Mouse (Mus musculus): Measurements from ENCODE around the gene Lrfn2.

The Lrfn2 gene

DNA sequence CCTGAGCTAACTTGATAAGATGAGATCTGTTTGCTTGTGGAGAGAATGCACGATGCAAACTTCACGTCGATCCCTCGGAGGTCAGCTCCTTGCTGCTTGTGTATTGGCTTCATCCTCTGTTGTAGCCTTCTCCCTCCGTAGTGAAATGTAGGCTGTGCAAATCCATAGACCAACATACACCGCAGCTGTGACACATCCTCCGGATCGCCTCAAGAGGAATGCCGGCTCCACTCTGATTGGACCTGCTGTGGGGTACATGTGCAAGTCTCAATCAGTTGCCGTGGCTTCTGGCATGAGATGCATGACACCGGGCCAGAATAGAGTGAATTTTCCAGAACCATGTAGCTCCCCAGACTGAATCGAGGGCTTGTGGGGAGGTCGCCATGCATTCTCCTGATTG, 36.1 kb downstream of the Lrfn2 start:
- no peak for DNase-seq

DNA sequence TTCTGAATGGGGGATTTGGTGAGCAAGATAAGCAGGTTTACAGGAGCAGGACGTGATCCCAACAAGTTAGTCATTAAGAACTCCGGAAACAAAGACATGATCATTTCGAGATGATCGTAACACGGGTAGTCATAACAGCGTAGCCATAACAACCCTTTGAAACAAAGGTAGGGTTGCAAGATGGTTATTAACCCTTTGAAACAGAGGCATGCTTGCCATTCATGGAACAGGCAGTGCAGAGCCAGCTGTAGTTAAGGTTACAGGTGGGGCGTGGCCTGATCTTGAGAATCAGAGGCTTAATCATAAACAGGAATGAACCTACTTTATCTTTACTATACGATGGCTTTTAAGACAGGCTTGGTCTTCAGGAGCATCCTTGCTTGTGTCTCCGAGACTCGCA, 39.1 kb downstream of the Lrfn2 start:
- no peak for DNase-seq

DNA sequence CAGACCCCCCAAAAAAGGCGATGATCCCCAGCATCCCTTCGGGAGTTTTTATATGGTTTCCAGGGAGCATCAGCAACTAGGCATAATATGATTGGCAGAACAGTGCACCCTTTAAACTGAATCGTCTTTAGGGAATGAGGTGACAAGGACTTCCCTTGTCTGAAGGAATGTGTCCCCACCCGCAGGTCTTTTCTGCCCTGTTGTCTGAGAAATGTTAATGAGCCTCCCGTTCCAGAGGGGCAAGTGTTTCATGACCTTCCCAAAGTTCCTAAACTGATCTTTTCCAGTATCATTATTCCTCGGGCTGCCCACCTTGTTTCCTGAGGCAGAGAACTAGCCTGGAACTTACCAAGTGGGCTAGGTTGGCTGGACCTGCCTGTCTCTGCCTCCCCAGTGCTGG, 40.7 kb downstream of the Lrfn2 start:
- no peak for DNase-seq

DNA sequence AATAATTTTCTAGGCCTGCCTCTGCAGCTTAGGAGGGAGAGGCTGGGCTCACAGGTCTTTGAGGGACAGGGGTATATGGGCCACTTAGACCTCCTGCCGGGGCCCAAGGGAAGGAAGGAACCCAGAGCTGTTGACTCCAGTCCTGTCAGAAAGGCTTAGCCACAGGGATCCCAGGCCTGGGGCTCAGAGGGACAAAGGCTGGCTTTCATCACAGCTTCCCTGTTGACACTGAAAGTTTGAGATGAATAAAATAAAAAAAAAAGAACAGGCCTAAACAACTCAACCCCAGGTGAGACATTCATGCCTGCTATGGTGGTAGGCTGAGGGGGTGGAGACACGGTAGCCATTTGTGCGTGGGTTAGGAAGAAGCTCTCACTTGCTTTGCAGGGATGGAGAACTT, 41.2 kb downstream of the Lrfn2 start:
- no peak for DNase-seq

DNA sequence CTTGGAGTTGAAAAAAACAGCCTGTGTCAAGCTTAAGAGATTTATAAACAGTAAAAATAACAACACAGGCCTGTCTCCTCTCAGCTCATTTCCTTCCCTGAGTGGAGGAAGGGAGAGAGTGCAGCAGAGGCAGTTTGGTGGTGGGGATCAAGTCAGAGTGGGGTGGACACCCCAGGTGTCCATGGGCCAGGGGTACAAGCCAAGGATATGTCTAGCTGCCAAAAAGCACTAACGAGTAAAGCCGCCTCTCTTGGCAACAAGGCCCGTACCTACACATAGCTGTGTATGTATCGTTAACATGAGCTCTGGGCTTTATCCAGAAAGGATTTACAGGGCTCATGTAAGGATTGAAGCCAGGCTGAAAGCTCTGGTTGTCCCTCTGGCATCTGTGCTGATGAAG, 42.9 kb downstream of the Lrfn2 start:
- no peak for DNase-seq

DNA sequence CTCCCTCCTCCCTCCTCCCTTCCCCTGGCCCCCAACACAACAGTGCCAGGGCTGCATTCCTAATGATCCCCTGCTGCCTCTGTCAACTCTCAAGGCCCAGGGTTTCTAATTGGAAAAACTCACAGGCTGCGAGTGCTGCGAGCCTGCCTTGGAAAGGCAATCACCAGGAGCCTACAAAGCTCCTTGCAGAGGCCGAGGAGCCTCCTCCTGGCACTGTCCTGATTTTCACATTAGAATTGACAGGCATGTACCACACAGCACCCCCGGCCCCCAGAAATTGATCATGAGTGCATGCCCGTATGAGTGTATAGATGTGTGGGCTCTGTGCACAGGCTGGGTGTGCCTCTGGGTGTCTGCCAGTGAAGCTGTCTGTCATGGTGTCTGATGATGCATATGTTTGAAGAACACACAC, 44.4 kb downstream of the Lrfn2 start:
- DNase-seq, result no peak

DNA sequence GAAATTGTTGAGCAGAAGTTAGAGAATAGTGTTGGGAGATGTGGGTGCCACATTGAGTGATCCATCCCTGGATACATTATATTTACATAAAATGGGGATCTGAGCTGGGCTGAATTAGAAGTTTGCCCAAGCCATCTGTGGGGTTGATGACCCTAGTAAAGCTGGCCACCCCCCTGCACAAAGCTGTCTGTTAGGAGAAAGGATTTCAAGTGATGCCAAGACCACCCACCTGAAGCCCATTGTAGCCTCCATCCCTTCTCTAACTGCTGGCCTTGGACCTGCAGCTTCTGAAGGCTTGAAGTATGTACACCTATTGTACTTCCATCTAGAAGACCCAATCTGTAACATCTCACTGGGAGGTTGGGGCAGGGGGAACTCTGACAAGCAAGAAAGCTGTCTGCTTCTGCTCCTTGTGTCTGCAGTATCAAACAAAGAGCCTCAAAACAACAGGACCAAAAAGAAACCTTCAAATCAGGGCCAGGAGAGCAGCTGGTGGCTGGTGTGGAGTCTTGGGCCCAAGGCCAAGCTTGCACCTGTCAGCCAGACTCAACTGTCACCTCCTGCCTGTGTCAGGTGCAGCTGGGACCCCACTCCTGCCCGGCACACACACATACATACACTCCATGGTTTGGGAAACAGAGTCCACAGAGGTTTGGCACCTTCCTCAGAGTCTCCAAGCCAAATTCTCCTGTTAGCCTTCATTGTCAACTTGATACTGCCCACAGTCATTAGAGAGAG, 63.2 kb downstream of the Lrfn2 start:
- no peak for DNase-seq

DNA sequence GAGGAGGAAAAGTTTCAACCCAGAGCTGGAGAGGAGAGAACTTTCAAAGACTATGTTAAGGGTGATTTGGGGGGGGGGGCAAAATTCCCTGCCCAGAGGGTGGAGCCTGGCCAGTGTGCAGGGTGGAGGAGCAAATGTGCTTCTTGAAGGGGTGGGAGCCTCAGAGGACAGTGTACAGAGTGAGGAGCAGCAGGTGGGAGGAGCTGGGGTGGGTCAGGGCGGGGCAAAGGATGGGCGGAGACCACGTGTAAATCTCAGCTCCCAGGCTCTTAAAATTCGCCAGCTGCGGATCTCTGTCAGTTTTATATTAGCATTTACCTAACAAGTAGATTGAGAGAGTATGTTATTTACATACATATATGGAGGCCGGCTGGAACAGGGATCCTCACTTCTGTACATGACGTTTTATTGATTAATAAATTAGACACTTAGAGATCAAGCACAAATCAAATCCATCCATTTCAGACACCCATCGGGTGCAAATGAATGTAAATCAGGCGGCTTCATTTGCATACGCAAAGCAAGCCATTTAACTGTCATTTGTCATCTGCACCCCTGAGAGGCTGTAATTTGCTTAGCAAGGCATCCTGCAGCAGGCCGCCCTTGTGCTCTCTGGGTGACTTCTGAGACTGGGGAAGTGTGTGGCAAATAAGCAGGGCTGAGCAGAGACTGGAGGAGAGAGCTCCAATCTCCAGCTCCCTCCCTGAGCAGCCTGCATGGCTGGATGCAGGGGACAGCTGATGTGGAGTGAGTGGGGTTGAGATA, 67.5 kb downstream of the Lrfn2 start:
- no peak for DNase-seq

DNA sequence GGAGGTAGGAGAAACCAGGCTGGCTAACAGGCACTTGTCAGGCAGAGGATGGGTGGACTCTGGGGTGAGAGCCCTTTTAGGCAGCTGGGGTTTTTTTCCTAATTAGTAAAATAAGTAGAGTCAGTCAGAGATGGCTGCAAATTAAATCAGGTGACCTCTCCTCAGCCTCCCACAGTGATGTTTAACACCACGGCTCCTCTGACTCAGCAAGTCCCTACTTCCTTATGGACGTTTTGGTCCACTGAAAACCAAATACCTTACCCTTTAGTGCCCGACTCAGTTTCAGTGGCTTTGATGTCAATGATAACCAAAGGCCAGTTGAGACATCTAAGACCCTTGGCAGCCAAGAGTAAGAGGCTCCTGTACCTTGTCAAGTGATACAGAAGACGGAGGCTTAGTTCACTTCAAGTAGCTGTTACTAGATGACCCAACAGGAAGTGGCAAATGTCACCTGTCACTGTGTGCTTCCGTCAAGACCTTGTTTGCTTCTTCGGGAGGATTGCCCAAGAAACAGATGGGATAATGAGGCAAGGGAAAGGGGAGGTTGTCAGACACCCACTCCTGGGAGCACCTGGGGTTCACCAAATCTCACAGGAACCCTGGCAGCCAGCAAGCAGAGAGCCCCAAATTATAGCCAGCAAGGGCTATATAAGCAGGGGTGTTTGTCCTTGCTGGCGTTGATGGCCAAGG, 77.3 kb downstream of the Lrfn2 start:
- DNase-seq, result no peak

DNA sequence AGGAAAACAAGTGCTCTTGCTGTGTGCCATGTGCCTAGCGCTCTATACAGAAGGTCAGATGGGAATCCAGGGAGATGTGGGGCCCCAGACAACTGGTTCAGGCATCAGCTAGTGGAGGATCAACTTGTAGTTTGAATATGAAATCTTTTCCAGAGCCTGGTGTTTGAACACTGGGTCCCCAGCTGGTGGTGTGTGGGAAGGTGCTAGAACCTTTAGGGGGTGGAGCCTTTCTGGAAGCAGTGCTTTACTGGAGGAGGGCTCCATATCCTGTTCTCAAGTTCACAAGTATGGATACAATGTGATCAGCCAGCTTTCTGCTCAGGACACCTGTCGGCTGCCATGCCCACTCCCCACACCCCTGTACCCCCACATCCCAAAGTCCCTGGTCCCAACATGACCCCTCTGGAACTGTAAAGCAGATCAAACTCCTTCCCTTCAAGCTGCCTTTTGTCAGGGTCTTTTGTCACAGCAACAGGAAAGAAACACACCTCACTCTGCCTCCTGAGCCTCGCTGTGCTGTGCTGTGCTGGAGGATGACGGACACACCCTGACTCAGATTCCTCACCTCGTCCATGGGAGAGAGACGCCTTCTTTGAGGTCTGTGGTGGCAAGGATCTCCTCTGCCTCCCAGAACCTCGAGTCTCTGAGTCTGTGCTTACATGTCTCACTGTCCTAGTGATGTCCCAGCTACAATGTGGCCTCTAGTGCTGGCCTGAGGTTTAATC, 81.9 kb downstream of the Lrfn2 start:
- DNase-seq, result no peak

DNA sequence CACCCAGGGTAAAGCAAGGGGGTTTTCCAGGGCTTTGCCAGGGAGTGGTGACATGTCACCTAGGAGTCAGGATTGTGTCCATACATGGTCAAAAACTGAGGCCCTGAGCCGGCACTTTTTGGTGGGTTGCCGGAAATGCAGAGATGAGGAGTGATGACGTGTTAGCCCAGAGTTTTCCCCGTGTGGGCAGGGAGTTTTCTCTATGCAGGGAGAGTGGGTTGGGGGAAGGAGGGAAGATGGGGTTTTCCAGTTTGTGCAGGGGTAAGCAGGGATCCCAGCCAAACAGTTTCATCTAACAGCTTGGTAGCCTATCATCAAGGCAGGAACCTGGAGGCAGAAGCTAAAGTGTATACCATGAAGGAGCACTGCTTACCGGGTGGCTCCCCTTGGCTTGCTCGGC, 83.2 kb downstream of the Lrfn2 start:
- DNase-seq, result no peak

DNA sequence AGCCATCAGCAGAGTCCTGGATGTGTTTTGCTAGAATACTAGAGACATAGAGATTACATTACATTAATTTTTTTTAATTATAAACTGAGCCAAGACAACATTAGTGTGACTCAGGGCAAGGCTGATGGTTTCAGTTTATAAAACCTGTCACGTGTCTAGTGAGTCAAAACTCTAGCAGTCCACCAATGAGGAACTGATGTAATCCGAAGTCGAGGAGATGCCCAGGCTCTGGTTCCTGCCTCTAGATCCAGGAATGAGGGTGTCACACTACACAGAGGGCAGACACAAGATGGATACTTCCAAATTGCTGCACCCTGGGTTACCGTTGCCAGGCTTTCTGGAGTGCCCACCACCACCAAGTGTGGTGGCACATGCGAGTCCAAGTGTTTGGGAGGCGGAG, 84.0 kb downstream of the Lrfn2 start:
- no peak for DNase-seq

DNA sequence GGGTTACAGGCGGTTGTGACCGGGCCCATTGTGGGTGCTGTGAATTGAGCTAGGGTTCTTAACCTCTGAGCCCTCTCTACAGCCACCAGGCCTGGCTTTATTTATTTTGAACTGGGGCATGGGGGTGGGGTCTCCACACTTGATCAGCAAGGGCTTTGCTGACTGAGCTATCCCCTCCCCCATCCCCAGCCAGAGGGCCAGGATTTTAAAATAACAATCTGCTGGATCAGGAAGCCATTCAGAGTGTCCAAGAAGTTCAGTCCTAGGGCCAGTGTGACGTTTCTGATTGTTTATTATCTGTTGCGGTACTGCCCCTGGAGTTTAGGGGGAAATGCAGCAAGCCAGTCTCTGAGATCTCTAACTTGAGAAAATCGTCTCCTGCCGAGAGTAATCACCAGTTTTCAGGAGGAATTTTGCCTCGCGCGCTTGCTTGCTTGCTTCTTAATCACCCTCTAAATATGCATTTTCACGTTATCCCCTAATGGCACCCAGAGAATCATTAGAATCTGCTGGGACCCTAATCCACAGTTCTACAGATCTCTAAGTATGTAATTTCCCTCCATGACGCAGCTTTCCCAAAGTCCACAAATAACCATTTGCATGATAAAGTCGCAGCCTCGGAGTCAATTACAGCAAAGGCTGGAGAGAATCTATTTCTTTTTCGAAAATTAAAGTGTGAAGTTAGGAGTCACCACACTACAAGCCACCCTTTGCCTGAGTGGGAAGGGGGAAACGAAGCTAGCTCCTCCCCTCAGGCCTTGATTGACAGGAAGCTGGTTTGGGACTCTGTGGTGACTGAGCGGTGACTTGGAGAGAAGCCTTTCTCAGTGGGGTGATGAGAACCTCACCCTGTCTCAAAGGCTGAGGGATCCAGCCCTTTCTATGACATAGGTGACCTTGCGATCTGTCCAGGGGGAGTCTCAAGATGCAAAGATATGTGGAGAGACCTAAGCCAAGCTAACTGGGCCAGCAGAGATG, 85.5 kb downstream of the Lrfn2 start:
- DNase-seq, result no peak

DNA sequence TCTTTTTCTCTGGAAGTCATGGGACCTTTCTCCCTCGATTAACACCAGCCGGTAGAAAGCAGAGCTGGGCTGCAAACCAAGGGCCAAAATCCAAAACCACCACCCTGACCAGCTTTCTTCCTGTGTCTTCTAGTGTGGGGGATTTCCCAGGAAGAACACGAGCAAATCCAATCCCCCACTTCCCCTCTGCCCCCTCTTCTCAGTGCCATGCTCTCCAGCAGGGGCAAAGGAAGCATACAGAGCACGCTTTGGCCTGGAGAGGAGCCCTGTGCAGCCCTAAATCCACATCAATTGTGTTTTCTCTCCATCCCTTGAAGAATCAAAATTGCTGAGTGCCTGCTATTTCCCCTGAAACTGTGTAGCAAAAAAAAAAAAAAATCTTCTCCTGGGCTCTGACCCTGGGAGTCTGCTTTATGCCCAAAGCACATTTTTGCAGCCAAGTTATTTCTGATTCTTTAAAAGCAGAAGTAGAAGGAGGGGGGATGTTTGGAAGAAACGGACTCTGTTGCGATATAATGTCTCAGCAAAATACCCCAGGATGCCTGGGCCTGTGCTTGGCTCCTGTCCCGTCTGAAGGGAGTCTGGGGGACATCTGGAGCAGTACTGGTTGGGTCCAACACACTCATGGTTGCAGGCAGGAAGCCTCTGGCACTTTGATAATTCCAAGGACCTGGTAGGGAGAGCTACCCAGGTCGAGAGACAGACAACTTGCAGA, 86.8 kb downstream of the Lrfn2 start:
- no peak for DNase-seq

DNA sequence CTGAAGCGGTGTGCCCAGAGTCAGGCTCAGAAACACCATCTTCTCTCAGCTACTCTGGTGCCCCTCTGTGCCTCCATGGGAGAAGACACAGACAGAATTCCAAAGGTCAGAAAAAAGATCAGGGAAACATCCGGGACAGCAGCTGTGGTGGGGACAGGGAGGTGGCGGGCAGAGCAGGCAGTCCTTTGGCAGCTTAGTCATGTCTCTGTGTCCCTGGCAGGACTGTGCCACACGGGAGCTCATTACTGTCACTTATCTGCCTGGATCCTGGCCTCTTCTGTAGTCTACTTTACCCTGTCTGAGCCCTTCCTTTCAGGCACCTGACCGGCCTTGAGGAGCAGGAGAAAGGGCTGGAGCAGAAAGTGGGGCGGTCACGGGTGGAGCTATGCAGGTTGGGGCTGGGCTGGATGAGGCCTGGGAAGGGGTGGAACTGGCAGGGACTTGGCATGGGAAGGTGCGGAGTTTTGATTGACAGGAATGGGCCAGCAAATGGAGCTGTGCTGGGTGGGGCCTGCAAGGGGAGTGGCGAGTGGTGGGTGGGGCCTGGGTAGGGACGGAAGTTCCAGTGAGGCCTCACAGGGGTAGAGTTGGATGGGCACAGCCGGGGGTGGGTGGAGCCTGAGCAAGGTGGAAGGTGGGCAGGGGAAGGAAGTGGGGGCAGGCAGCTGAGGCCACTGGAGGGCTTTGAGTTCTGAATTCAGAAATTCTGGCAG, 97.5 kb downstream of the Lrfn2 start:
- no peak for DNase-seq

DNA sequence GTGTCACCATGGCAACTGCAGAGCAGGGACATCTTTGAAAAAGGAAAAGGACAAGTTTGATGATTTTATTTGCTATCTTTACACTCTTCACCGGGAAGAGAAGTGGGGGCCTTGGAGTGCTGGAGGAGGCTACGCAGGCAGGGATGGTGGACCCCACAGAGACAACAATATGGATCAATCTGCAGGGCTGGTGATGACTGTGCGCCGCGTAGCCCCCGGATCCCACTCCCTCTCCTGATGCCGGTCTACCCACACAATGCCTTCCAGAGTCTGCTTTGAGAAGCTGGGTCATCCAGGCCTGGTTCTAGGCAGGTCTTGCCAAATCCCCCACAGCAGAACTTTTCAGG, 98.1 kb downstream of the Lrfn2 start:
- DNase-seq, result no peak

DNA sequence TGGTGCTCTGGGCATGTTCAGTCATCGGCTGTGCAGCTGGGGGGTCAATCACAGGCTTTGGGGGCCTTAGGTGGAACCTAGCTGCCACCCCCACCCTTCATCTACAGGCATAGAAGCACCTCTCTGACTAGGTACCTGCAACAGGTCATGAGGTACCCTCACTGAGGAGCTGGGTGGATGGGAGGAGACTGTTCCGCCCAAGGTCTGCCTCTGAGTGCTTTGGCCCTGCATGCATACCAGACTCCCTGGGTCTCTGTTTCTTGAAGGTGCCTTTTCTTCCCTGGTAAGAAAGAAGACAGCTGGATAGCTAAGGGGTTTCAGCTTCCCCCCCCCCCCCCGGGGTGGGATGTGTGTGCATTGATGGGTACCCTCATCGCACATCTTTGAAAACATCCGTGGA, 98.7 kb downstream of the Lrfn2 start:
- DNase-seq, result no peak

DNA sequence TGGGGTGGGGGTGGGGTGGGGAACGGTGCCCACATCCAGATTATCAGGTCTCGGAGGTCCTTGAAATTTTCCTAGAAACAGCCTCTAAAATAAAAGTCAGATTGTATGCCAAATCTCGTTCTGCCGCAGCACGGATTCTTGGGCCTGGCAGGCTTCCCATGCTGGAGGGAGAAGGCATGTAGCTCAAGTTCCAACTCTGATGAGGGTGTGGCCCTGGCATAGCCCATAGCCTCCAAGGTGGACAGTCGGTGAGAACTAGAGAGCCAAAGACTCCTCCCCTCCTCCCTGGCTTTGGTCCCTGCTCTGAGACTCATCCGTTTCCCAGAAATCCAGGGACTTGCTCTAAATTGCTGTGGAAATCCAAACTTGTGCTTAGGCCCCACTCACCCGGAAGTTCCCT, 99.6 kb downstream of the Lrfn2 start:
- DNase-seq, result no peak

DNA sequence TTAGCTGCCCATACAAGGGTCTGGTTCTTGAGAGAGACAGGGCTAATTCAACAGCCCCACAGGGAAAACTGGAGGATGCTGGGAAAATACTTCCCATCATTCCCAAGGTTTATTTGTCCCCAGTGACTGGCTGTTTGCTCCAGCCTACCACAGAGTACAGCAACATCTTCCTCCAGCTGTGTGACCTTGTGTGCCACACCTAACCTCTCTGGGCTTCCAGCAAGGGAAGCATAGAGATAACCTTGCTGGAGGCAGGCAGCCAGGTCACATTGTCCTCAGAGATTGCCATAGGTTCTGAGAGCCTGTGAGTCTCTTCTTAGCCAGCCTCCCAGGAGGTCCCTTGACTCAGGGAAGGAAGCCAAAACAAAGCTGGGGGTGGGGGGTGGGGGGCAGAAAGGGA, 101.1 kb downstream of the Lrfn2 start:
- no peak for DNase-seq

DNA sequence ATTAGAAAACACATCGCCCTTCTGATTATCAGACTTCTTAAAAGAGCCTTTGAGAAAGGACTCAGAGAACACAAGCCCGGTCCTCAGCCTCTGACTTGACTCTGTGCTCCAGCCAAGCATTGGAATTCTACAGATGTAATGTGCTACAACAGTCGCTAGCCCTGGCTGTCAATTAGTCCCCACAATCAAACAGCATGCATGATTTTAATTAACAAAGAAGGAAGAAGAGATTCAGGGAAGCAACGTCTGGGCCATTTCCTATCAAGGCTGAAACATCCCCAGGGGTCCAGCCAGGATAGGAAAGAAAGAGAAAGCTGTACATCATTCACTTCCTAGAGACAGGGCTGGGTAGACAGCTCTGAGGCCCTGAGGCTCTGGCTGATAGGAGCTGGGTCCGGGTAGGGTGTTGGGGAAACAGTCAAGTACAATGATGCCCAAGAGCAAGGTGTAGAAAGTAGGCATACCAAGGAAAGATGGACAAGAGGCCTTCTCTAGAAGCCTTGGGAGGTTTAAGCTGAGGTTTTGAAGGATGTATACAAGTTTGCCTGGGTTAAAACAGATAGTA, 101.6 kb downstream of the Lrfn2 start:
- no peak for DNase-seq

DNA sequence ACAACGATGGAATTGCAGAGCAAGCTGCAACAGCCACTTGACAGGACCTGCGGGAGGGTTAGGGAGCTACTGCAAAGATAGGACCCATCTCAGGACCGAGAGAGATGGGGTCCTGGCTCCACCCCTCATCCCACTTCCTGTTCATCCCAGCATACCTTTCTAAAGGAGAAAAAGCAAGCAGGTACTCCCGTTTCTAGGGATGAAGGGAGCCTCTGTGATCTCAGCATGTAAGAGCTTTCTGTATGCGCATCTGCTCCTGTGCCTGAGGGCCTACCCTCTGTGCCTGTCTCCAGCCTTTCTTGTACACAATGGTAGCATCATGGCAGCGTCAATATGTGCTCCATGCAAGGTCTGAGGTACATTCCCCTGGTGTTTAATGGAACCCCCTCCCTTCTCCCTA, 102.9 kb downstream of the Lrfn2 start:
- DNase-seq, result no peak

All from cerebellum, adult 8-10 months (tissue).